Mouse (Mus musculus) cortical plate, adult 2 months (tissue): Measurements from ENCODE around the gene Rfxank.

Source experiments
- CTCF ChIP-seq: fragments of 200-500 bp; IDR thresholded peaks from 2 replicates; pipeline ENCODE4 v1.5.1; 2011; ENCODE audit warnings: mild to moderate bottlenecking, control low read depth, low read length; ENCODE audit not compliant: insufficient read depth; ENCODE audit errors: extremely low read depth
- POLR2A ChIP-seq: fragments of 200-500 bp; IDR thresholded peaks from 2 replicates; pipeline ENCODE4 v1.6.1; 2011; ENCODE audit warnings: mild to moderate bottlenecking, low read length, control low read depth; ENCODE audit not compliant: insufficient read depth; ENCODE audit errors: extremely low read depth

- TF ChIP-seq POLR2A (no peak), CTCF (no peak)
Measured at GRCm38 (mm10) chr8:70188707-70189106, 49.8 kb upstream of the Rfxank start.
